Mouse (Mus musculus): Measurements from ENCODE around the gene Popdc2. TPM values are rescaled to one million over a fixed set of nuclear protein-coding genes. Genes with fewer than 3 reads are reported as not detected.

The Popdc2 gene
- 24.5 and 29.1 TPM in 2 replicates for polyA plus RNA-seq (2015; fragmentation: Nextera tagmentation; extraction: Ambion mirVana)

GRCm38 (mm10) chr16:38361933-38362332 lies at the start of gene Popdc2:
TSS of gene Popdc2 (plus strand) at chr16:38362209.

GRCm38 (mm10) chr16:38341396-38342324 lies 20.3 kb upstream of the Popdc2 start, which contains the start of gene Maats1:
TSS of gene Maats1 (minus strand) at chr16:38342143.

GRCm38 (mm10) chr16:38346529-38347325 lies 15.3 kb upstream of the Popdc2 start, which contains the start of the genes Cox17 and Gm21987:
TSS of gene Cox17 (plus strand) at chr16:38346991.
TSS of gene Gm21987 (plus strand) at chr16:38347040.

Other genes with a start within 250 kb of the Popdc2 start
- 0.05 TPM in 1 of 2 replicates, not detected in the other for gene Nr1i2, start 67.4 kb upstream of the Popdc2 start, polyA plus RNA-seq (2015; fragmentation: Nextera tagmentation; extraction: Ambion mirVana)
- gene Maats1, start 20.1 kb upstream of the Popdc2 start, polyA plus RNA-seq (2015; fragmentation: Nextera tagmentation; extraction: Ambion mirVana), result 0.10 and 0.12 TPM in 2 replicates
- gene Cox17, start 15.2 kb upstream of the Popdc2 start, polyA plus RNA-seq (2015; fragmentation: Nextera tagmentation; extraction: Ambion mirVana), result 363 and 407 TPM in 2 replicates
- gene Gm21987, start 15.2 kb upstream of the Popdc2 start, polyA plus RNA-seq (2015; fragmentation: Nextera tagmentation; extraction: Ambion mirVana), result not detected in 2 replicates
- gene Pla1a, start 70.9 kb downstream of the Popdc2 start, polyA plus RNA-seq (2015; fragmentation: Nextera tagmentation; extraction: Ambion mirVana), result 0.36 and 0.41 TPM in 2 replicates
- 39.5 and 43.6 TPM in 2 replicates for gene Adprh, start 90.5 kb downstream of the Popdc2 start, polyA plus RNA-seq (2015; fragmentation: Nextera tagmentation; extraction: Ambion mirVana)
- gene Cd80, start 93.4 kb downstream of the Popdc2 start, polyA plus RNA-seq (2015; fragmentation: Nextera tagmentation; extraction: Ambion mirVana), result 0.29 and 0.59 TPM in 2 replicates
- gene Timmdc1, start 160.5 kb downstream of the Popdc2 start, polyA plus RNA-seq (2015; fragmentation: Nextera tagmentation; extraction: Ambion mirVana), result 15.9 and 16.2 TPM in 2 replicates
- gene Poglut1, start 188.0 kb downstream of the Popdc2 start, polyA plus RNA-seq (2015; fragmentation: Nextera tagmentation; extraction: Ambion mirVana), result 11.9 and 14.5 TPM in 2 replicates
- gene Tmem39a, start 196.5 kb downstream of the Popdc2 start, polyA plus RNA-seq (2015; fragmentation: Nextera tagmentation; extraction: Ambion mirVana), result 21.9 and 25.5 TPM in 2 replicates